Mouse (Mus musculus) retina, embryonic 14.5 days (tissue): ENCODE data around the gene Olfr1043.
"Not testable (repeated sequence)": the region's sequence is repeated elsewhere in the genome, so short reads cannot be mapped to it uniquely, and the experiment has no call there.

ENCODE experiments used
- DNase-seq: peaks from one replicate; pipeline ENCODE4 v3.0.0-alpha.2; 2015; ENCODE audit warnings: low spot score

The Olfr1043 gene

DNA sequence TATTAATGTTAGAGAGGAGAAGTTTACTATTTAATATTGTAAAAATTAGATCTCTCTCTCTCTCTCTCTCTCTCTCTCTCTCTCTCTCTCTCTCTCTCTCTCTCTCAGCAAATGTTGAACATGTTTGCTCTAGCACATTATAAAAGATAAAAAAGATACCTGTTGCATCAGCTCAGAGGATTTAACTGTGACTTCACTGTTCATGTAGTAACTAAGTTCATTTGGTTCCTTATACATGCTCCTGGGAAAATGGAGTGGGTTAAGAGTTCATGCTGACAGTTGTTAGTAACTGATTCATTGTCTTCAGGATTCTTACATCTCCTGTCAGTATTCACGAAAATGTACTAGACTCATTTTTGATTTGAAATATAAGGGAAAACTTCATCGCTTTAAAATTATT lies at the start of gene Olfr1043:
TSS of gene Olfr1043 (minus strand) at position 101 of the 400 bp plus-strand sequence.
- no peak for DNase-seq

DNA sequence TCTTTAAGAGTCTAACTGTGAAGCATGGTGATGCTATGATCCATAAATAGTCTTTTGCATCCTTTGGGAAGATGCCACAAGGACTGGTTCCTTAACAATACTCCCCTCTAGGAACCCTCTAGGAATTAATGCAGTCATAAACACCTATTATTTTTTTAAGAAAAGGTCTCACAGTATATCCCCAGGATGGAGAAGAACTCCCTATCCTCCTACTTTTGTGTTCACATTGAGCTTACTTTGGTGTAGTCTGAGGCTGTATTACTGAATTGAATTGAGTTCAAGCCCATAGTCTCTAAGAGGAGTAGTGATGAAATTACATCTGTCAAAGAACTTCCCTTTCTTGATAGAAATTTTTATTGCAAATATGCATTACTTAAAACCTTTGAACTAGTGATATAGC lies 35.6 kb upstream of the Olfr1043 start, which contains the start of gene Olfr1045:
TSS of gene Olfr1045 (minus strand) at position 101 of the 400 bp plus-strand sequence.
- no peak for DNase-seq

DNA sequence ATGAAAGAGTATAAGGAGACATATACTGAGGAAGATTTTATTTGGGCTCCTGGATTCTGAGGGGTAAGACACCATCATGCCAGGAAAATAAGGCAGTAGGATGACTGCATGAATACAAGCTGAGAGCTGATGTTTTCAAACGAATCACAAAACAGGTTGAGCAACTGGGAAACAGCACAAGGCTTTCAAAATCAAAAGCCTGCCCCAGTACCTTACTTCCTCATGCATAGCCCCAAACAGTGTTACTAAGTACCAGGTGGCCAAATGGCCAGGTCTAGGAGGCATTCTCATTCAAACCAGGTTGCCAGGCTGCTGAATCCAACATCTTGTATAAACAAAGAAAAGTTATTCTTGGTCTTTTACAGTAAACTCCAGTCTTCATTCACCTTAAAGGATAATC lies 28.5 kb upstream of the Olfr1043 start:
- DNase-seq = no peak

DNA sequence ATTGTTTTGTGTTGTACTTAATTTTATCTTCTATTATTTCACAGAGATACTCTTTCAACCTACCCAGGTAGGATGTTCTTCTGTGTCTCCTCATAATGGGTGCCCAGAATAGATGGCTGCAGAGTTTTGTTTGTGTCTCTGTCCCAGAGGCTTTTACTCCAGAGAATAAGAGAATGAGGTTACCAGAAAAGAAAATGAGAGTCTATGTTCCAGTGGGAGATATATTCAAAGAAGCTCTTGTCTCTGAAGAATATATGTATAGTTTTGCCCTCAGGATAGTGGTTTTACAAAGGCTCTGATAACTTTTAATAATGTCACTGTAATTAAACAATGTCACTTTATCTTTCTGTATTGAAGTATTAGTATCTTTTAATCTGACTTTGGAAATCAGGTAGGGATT lies 18.3 kb upstream of the Olfr1043 start, which contains the start of gene Olfr52:
TSS of gene Olfr52 (minus strand) at position 101 of the 400 bp plus-strand sequence.
- no peak for DNase-seq

DNA sequence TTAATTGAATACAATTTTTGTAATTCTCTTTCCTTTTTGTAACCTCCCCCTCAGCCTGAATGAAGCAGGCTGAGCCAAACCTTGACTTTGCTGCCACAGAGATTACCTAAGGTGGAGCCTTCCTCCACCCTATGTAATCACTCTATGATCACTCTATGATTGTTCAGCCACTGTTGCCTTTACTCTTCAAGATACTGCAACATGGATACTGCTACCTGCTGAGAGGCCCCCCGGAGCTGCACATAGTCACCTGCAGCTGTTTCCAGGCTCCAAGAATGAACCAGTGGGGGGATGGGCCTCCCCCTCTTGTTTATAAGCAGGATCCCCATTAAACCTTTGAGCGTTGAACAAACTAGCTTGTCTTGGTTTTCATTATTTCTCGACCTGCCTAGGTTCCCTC lies 12.6 kb upstream of the Olfr1043 start:
- DNase-seq = no peak

DNA sequence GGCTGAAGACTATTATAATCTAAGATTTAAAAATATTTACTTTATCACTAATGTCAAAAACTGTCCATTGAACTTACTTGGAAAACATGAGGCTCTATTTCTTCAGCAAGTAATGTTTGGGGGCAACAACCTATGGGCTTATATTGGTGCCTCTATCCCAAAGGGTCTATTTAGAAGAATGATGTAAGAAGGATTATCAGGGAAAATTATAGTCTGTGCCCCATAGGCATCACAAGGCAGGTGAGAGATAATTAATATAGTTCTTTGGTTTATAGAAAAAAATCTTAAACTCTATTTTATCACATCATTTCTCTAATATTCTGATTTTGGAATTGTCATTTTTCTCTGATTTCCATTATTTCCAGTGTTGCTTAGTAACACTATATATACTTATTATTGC lies 10.4 kb upstream of the Olfr1043 start, which contains the start of gene Olfr1044:
TSS of gene Olfr1044 (minus strand) at position 101 of the 400 bp plus-strand sequence.
- DNase-seq = no peak

DNA sequence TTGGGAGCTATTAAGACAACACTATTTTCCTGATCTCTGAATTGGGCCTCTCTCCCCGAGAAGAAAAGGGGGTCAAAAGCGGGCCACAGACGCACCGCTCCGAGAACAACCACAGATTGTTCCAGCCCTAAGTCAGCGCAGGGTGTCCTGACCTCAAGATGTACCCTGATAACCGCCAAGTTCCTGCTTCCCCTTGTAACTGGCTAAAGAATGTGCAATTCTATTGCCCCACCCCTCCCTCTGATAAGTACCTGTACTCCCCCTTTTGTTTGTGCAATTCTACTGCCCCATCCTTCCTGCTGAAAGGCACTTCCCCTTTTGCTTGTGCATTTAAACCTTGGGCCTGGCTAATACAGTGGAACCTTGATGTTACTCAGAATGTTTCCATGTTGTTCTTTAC lies 8.1 kb upstream of the Olfr1043 start:
- DNase-seq = not testable (repeated sequence)

DNA sequence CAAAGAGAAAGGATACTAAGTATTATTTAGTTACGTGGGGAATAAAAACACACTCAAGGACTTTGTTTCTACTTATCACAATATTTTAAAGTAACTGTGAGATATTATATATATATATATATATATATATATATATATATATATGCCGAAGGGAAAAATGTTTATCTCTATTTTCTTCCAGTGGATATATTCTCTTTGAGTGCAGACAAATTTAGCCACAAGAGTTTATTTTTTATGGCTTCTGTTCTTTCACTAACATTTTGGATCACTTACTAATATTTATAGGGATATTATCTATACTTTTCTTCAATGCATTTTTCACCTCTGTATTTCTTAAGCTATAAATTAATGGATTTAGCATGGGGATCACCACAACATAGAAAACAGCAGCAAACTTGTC lies 5.6 kb downstream of the Olfr1043 start, which contains the start of gene Olfr1042:
TSS of gene Olfr1042 (minus strand) at position 101 of the 400 bp plus-strand sequence.
- DNase-seq = no peak

DNA sequence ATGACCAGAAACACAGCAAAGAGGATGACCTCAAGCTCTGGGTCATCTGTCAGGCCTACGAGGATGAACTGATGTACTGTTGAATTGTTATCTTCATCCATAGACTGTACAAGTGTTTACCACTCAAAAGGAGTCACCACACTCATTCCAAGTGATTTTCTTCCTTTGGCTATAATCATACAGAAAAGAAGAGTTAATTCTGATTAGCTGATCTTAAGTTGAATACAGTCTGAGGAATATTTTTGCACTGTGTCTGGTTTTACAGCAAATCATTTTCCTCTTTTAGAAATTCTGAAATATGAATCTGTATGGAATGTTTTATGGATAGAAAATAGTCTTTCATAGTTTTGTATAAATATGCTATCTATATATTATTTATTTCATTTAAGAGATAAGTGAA lies 20.7 kb downstream of the Olfr1043 start, which contains the start of gene Olfr1040:
TSS of gene Olfr1040 (minus strand) at position 101 of the 400 bp plus-strand sequence.
- DNase-seq = no peak

DNA sequence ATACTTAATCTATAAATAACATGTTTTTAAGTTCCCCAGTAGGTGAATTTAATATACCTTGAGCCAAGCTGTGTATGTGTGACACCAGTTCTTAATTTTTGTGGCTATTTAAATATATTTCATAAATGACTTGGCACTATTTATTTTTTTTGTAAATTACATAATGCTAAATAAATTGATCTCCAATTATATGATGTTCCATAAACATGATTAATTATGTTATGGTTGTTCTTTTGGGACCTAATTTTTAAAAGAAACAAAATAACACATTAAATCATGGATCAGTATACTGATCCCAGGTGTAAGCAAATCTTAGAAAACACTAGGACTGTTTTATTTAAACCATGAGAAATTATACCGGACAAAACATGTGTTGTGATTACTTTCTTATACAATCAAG lies 31.5 kb downstream of the Olfr1043 start, which contains the start of gene Olfr1039:
TSS of gene Olfr1039 (minus strand) at position 101 of the 400 bp plus-strand sequence.
- DNase-seq = no peak
